Mouse (Mus musculus): ENCODE data around the gene Wars2.

The Wars2 gene

DNA sequence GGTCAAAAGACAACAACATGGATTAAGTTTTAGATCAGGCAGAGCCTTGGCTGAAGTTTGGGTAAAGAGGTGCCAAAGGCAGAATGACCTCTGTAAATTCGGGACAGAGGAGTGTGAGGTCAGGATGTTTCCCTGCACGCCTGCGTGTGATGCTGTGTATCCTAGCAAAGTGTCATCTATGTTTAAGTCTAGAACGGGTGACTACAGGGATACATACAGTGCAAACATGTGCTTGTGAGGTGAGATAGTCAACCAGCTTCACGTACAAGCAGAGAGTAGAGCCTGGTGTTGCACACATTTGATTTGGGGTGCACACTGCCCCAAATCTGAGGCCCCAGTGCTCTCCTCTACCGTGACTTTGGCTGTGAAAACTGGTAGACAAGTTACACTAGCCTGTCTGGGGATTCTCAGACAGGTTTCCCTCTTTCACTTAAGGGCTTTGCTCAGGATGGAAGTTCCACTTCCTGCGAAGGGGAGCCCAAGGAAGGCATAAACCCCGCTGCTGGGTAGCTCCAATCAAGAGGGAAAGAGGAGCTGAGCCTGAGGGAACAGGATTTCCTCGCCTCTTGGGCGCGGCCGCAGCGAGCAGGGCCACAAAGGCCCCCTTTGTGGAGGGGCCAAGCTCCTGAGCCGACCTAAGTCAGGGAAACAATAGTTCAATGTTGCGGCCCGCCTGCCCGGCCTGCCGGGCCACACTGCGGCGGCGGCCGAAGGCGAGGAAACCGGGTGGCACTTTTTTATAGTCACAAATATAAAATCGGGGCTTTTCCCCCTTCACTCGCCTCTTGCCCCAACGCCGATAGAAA is 107.3 kb downstream of the Wars2 start:
- DNase-seq (ENCODE audit: low spot score in 2 of 2): no peak

DNA sequence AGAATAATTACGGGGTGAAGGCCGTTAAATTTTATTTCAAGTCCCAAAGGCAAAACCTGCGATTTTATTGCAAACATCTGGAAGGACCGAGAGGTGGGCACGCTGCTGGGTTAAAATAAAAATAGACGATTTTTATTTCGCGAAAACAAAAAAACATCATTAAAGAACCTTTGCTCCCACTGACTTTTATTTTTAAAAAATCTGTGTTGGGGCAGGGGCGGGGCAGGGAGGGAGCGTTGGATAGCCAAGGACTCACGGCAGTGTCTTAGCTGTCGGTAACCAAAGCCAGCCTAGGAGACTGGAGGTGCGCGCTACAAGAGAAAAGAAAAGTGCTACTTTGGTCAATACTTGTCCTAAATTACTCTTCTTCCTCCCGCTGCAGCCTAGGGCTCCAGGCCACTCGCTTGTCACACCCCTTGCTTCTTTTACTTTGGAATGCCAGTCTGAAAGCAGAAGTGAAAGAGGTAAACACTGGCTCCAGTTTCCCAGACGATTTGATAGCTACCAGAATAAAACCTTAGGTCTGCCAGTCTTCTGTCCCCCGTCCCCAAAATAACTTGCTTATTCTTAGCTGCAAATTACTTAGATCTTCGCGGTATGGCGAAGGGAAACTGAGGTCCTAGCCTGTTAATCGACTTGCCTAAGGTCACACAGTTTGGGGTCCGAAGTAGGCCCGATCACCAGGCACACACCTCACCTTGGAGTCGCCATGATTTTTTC is 108.1 kb downstream of the Wars2 start:
- DNase-seq (ENCODE audit: low spot score in 2 of 2): no peak

GRCm38 (mm10) chr3:99249551-99249870 is 108.6 kb downstream of the Wars2 start:
- DNase-seq (ENCODE audit: low spot score in 2 of 2): no peak

DNA sequence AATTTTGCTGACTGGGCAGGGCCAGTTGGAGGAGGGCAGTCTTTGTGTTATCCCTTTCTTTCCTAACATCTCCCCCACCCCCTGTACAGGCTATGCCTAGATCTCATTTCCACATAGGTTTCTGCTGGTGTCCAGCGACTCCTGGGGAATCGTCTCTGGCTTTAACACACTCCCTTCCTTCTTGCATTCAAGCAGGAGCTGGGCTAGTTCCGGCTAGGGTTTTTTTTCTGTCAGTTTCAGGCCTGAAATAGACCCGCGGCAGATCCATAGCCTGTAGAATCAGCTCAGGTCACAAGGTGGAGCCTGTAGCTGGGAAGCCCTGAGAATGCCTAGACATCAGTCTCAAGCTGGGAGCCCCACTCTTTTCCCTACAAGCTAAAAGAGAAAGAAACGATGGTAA is 109.0 kb downstream of the Wars2 start:
- no peak for DNase-seq (ENCODE audit: low spot score in 2 of 2)

DNA sequence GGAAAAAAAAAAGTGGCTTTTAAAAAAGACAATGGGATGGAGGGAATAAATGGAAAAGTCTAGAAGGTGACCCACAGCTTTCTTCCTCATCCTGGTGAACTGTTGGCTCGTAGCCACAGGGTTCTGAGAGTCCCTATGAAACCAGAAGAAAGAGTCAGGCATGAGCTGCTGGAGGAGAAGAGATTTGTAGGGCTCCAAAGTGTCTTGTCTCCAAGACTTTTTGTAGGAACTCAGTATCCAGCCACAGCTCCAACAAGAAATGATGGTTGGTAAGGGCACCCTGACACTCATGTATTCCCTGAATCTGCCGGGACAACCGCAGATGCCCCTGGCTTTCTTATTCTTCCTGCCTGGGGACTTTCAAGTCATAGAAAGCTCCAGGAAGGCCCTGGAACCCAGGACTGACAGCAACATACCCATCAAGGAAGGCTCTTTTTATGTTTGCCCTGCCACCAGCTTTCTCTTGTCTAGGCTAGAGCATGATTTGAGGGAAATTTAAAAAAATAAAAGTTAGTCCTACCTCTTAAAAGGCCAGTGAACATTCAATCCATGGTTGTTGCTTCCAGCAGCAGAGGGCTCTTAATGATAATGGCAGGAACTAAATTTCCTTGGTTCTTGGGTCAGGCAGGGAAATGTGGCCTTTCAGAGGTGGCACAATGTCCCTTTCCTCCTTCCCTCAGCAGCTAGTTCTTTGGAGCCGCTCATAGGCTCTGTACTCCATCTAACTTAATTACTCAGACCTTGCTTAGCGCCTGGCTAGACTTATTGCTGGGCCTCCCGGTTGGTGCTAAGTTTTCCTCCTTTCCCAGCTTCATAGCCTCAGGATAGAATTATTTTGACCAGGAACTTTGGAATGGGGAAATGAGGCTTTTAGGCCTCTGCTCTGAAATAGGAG is 110.7 kb downstream of the Wars2 start:
- no peak for DNase-seq (ENCODE audit: low spot score in 2 of 2)

GRCm38 (mm10) chr3:99252461-99253091 is 111.7 kb downstream of the Wars2 start:
- peak in 1 of 2 experiments; percentile 42 for DNase-seq (ENCODE audit: low spot score in 2 of 2)

DNA sequence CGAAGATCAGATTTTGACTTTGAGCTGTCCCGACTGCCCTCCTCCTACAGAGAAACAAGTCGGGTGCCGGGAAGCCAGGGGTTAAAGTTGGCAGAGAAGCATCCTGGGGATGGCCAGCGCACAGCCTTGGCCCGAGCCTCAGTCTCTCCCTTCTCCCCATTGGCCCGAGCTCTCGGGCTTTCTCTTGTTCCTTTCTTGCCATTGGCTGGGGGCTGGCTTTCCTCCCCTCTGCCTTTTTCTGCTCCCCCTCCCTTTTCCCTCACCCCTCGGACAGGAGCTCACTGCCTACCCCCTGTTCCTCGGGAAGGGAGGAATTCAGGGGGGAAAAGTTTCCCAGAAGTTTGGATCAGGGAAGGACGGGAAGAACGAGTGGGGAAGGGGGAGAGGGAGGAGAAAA is 112.2 kb downstream of the Wars2 start:
- DNase-seq (ENCODE audit: low spot score in 2 of 2): peak in 1 of 2 experiments; percentile 54

- peak in 1 of 2 experiments; percentile 59 for DNase-seq (ENCODE audit: low spot score in 2 of 2)
Observed at GRCm38 (mm10) chr3:99253497-99254451, 112.9 kb downstream of the Wars2 start.

DNA sequence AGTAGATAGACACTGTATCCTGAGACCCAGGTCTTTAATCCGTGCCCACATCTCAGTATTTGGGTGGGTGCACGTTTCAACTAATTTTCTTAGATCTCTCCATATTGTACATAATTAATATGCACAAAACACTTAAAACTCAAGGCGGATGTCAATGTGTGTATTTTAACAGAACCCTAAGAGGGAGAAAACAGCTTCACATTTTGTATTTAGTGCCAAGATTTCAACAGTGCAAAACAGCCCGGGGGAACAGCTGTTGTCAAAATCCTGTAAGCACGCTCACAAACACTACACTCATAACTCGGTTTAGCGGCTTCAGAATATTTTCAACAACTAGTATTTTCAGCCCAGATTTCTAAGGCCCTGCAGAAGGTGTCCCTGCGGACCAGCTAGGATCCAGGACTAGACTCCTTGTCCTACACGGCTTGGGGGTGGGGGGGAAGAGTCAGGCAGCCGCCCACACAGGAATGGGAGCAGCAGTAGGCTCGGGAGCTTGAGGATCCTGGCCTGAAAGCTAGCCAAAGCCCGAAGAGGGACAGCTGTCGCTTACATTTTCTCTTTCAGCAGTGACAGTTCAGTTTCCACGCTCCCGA is 113.8 kb downstream of the Wars2 start:
- DNase-seq (ENCODE audit: low spot score in 2 of 2): no peak

GRCm38 (mm10) chr3:99255411-99256365 is 114.8 kb downstream of the Wars2 start:
- DNase-seq (ENCODE audit: low spot score in 2 of 2): no peak

- no peak for DNase-seq (ENCODE audit: low spot score in 2 of 2)
Observed at GRCm38 (mm10) chr3:99256366-99256750, 115.5 kb downstream of the Wars2 start.

DNA sequence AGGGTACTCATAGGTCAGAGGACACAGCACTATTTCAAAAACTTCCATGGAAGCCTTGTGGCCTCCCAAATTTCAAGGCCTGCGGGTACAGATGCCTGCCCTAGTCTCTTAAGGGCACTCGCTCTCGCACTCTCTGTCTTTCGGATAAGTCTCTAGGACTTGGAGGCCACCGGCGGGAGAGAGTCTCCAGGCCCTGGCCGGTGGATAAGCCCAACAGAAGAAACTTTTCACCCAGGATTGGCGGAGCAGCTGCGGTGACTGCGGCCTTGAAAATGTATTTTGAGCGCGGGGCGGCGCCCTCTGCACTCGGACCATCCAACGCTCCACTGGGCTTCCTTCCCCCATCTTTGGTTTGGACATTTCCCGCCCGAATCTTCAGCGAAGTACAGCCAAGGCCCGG is 115.9 kb downstream of the Wars2 start:
- DNase-seq (ENCODE audit: low spot score in 2 of 2): no peak

DNA sequence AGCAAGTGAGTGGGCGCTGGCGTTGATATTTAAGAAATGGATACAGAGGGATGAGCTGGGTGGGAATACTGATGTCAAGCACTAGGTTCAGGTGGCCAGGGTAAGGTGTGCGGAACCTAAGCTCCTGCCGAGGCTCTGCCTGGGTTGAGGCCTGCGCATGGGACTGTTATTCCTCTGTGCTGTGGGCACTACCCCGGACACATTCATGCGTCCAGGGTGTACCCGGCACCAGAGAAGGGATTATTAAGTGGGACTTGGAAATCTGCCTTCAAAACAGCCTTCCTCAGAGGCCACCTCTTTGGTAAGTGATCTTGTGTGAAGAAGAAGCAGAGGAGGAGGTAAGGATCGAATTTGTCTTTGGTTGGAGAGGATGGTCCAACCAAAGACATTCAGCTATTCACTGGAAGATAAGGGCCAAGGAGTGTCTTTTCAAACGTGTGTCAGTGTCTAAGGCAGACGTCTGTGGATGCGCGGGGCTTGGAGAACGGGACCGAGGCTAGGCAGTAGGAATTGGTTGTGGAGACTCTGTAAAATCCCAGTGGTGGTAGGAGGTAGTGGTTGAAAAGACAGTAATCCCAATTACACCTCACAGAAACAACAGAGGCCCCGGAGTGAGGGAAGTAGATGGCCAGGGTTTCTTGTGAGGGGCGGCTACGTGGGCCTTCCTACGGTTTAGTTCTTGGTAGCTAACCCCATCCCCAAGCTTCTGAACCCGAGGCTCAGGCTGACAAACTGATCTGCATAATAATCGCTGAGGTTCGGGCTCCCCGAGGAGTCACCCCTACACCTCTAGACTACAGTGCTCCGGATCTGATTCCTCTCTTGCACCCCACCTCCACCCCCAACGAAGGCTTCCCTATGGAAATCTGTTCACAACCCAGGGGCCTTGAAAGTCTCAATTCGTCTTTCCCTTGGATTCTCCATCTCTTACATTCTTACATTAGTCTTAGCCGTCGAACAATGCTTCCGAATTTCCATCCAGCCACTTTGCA is 117.0 kb downstream of the Wars2 start:
- peak in 1 of 2 experiments; percentile 8 for DNase-seq (ENCODE audit: low spot score in 2 of 2)

DNA sequence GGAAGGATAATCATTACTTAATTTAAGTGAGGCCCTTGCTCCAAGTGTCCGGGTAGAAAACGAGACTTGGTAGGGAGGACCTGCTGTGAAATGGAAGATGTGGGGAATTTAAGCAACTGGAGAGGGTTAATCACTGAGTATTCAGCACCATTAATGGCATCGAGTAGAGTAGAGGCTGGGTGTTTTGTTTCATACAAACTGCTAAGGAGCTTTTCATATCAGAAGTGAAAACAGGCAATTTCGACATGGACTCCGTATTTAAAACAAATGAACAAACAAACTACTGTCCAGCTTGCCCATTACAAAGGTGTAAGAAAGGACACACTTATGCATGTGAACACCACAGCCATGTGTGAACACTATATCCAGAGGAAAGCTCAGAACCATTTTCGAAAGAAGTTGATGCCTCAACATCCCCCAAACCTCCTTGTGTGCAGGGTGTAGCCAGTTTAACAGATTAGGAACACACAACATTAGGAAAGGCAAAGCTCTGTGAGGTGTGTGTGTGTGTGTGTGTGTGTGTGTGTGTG is 118.9 kb downstream of the Wars2 start:
- no peak for DNase-seq (ENCODE audit: low spot score in 2 of 2)

GRCm38 (mm10) chr3:99260395-99260794 is 119.5 kb downstream of the Wars2 start:
- DNase-seq (ENCODE audit: low spot score in 2 of 2): no peak

DNA sequence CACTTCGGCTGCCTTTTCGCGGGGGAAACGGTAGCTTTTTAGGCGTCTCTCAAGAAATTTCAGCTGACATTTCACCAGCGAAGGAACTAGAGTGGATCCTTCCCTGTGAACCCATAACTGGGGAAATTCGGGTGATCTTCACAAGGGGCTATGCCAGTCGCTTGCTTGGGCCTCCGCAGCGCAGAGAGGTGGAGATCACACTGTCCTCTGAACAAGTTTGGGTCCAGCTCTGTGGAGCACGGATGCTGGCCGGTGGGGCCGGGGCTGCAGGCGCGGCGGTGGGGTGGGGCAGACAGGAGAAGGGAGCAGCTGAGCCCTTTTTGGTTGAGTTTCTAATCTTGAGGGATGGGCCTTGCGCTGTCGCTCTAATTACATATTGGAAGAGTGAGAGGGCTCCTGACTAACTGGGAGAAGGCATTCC is 120.5 kb downstream of the Wars2 start:
- no peak for DNase-seq (ENCODE audit: low spot score in 2 of 2)

DNA sequence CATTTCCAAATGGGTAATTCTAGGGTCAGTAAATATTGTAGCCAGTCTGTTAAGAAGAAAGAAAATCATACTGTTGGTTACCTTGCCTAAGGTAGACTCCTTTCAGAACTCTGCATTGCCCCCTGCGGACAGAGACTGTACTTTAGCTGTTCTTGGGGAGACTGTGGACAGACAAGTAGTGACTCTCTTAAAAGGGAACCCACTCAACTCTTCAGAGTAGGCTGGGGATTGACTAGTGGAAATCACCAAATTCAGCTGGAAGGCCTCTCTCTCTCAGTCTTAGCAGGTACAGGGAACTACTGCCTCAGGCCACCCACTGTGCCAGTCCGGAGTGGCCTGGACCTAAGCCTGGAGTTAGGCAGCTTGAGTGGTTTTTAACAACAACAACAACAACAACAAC is 121.1 kb downstream of the Wars2 start:
- DNase-seq (ENCODE audit: low spot score in 2 of 2): no peak

GRCm38 (mm10) chr3:99263471-99263903 is 122.6 kb downstream of the Wars2 start:
- no peak for DNase-seq (ENCODE audit: low spot score in 2 of 2)

All from urinary bladder, postnatal 4 days (tissue).